ENCODE assay signal across 7 mouse cellular contexts in genomic region chr9:20385343-20385703, GRCm38 (mm10). TPM values are rescaled to one million over a fixed set of nuclear protein-coding genes. Genes with fewer than 3 reads are reported as not detected.
DNase-seq lines count a peak whose midpoint lies in the region; ATAC-seq and TF ChIP-seq lines count a peak whose summit lies in the region.

No protein-coding gene starts in this region.

- no peaks in the 10 kb centered on the region; the same call in 1 of the 2 replicates for H3K4me1 ChIP-seq in lung, postnatal 0 days (ENCODE audit: insufficient read depth, low read depth, low read length)
- peaks cover 11% of the 10 kb centered on the region for H3K4me1 ChIP-seq in forebrain, embryonic 10.5 days
- peaks cover 7% of the 10 kb centered on the region; the same call in 1 of the 2 replicates for H3K4me1 ChIP-seq in limb, embryonic 15.5 days
- no peaks in the 10 kb centered on the region for H3K4me1 ChIP-seq in stomach, embryonic 15.5 days

- whole genome bisulfite sequencing in lung, postnatal 0 days, result 9% methylated on average over 16 of the region's 16 CpGs
- WGBS in forebrain, embryonic 10.5 days, result 23% methylated on average over 16 of the region's 16 CpGs
- 15% methylated on average over 16 of the region's 16 CpGs for WGBS in limb, embryonic 15.5 days
- 15% methylated on average over 16 of the region's 16 CpGs for WGBS in stomach, embryonic 15.5 days

- peak overlapping the region; percentile 47 for H3K9ac ChIP-seq in lung, postnatal 0 days (replicated peaks; ENCODE audit: low read depth)
- H3K9ac ChIP-seq in limb, embryonic 15.5 days, result peak overlapping the region; percentile 43
- peak overlapping the region; percentile 49; the same call in 1 of the 2 replicates for H3K9ac ChIP-seq in stomach, embryonic 15.5 days

- TF ChIP-seq EP300 in lung, postnatal 0 days (IDR thresholded peaks at IDR 0.05), result no peak

- H3K4me3 ChIP-seq in lung, postnatal 0 days (ENCODE audit: low read depth, low read length), result peak overlapping the region; percentile 69
- H3K4me3 ChIP-seq in forebrain, embryonic 10.5 days, result peak overlapping the region; percentile 65
- H3K4me3 ChIP-seq in limb, embryonic 15.5 days, result peak overlapping the region; percentile 65
- H3K4me3 ChIP-seq in stomach, embryonic 15.5 days (replicated peaks), result peak overlapping the region; percentile 53

- no peak for DNase-seq in lung, postnatal 0 days (ENCODE audit: low spot score)
- DNase-seq in lung, postnatal 36 days, result no peak
- DNase-seq in forebrain, embryonic 10.5 days (ENCODE audit: extremely low spot score, low spot score), result no peak
- DNase-seq in adrenal gland, adult 18-20 months (ENCODE audit: low spot score in 2 of 2), result no peak

- H3K36me3 ChIP-seq in lung, postnatal 0 days (ENCODE audit: insufficient read depth, low read length), result no peaks in the 10 kb centered on the region
- no peaks in the 10 kb centered on the region for H3K36me3 ChIP-seq in forebrain, embryonic 10.5 days (replicated peaks)
- no peaks in the 10 kb centered on the region for H3K36me3 ChIP-seq in limb, embryonic 15.5 days
- H3K36me3 ChIP-seq in stomach, embryonic 15.5 days, result no peaks in the 10 kb centered on the region

- peaks cover 3% of the 10 kb centered on the region; the same call in 1 of the 2 replicates for H3K9me3 ChIP-seq in lung, postnatal 0 days (ENCODE audit: low read length)
- H3K9me3 ChIP-seq in forebrain, embryonic 10.5 days, result peaks cover 28% of the 10 kb centered on the region
- no peaks in the 10 kb centered on the region for H3K9me3 ChIP-seq in limb, embryonic 15.5 days
- H3K9me3 ChIP-seq in stomach, embryonic 15.5 days, result no peaks in the 10 kb centered on the region

- peak overlapping the region; percentile 11 for H3K27ac ChIP-seq in lung, postnatal 0 days (ENCODE audit: low read length)
- H3K27ac ChIP-seq in forebrain, embryonic 10.5 days, result peak overlapping the region; percentile 86
- peak overlapping the region; percentile 79 for H3K27ac ChIP-seq in limb, embryonic 15.5 days
- peak overlapping the region; percentile 48; the same call in 1 of the 2 replicates for H3K27ac ChIP-seq in stomach, embryonic 15.5 days

- no peaks in the 10 kb centered on the region for H3K27me3 ChIP-seq in lung, postnatal 0 days (replicated peaks; ENCODE audit: insufficient read depth, low read length)
- no peaks in the 10 kb centered on the region for H3K27me3 ChIP-seq in forebrain, embryonic 10.5 days (ENCODE audit: poor library complexity, severe bottlenecking)
- no peaks in the 10 kb centered on the region for H3K27me3 ChIP-seq in limb, embryonic 15.5 days
- no peaks in the 10 kb centered on the region for H3K27me3 ChIP-seq in stomach, embryonic 15.5 days (replicated peaks)

- TF ChIP-seq CTCF in lung, postnatal 0 days (IDR thresholded peaks at IDR 0.05), result no peak

- peak; percentile 62 for ATAC-seq in lung, postnatal 0 days
- ATAC-seq in limb, embryonic 15.5 days (ENCODE audit: insufficient number of reproducible peaks, low FRiP score, low TSS enrichment, low read depth), result peak; percentile 16; the same call in 1 of the 2 replicates
- ATAC-seq in stomach, embryonic 15.5 days (ENCODE audit: insufficient read depth, low FRiP score, low read depth), result peak; percentile 54; the same call in 1 of the 2 replicates
- no peak; the same call in 1 of the 2 replicates for ATAC-seq in monocyte, adult 5-6 weeks (replicated peaks; ENCODE audit: insufficient number of reproducible peaks, low FRiP score, low TSS enrichment, poor library complexity, severe bottlenecking)

- H3K4me2 ChIP-seq in lung, postnatal 0 days (replicated peaks; ENCODE audit: low read depth, low read length), result peak overlapping the region; percentile 72
- peak overlapping the region; percentile 54 for H3K4me2 ChIP-seq in limb, embryonic 15.5 days
- peak overlapping the region; percentile 87 for H3K4me2 ChIP-seq in stomach, embryonic 15.5 days

RNA-seq across cellular contexts. Expression of gene Zfp560, which starts 0.3 kb away (rescaled TPM):
- 40.1 and 47.3 TPM in 2 replicates for polyA plus RNA-seq in lung, postnatal 0 days (2015; fragmentation: Nextera tagmentation; extraction: Ambion mirVana)
- 27.7 and 30.6 TPM in 2 replicates for polyA plus RNA-seq in forebrain, embryonic 10.5 days (2016; fragmentation: Nextera tagmentation; extraction: Ambion mirVana)
- 26.2 and 31.8 TPM in 2 replicates for polyA plus RNA-seq in limb, embryonic 15.5 days (2015; fragmentation: Nextera tagmentation; extraction: Ambion mirVana)
- polyA plus RNA-seq in stomach, embryonic 15.5 days (2015; fragmentation: Nextera tagmentation; extraction: Ambion mirVana), result 30.5 and 33.9 TPM in 2 replicates
- total RNA-seq in monocyte, adult 5-6 weeks (2017), result 5.3 to 23.0 TPM (median 13.5 TPM) in 3 replicates
- 1 to 10 TPM; 5.5 to 8.9 TPM for total RNA-seq in adrenal gland, adult 18-20 months (2021)

RNA-seq across cellular contexts. Expression of gene Olfr18, which starts 49.4 kb away (rescaled TPM):
- not detected in 2 replicates for polyA plus RNA-seq in lung, postnatal 0 days (2015; fragmentation: Nextera tagmentation; extraction: Ambion mirVana)
- not detected in 2 replicates for polyA plus RNA-seq in forebrain, embryonic 10.5 days (2016; fragmentation: Nextera tagmentation; extraction: Ambion mirVana)
- polyA plus RNA-seq in limb, embryonic 15.5 days (2015; fragmentation: Nextera tagmentation; extraction: Ambion mirVana), result not detected in 2 replicates
- polyA plus RNA-seq in stomach, embryonic 15.5 days (2015; fragmentation: Nextera tagmentation; extraction: Ambion mirVana), result 0.08 TPM in 1 of 2 replicates, not detected in the other
- total RNA-seq in monocyte, adult 5-6 weeks (2017), result not detected in 3 replicates
- total RNA-seq in adrenal gland, adult 18-20 months (2021), result not detected

Comparison
In these comparisons a context has a peak if more than half of its experiments do, and no peak if none do; other contexts are left out.
1. H3K27ac ChIP-seq: peak in every context shown above with its lines; median percentile 86 in forebrain, embryonic 10.5 days; 79 in limb, embryonic 15.5 days; 48 in stomach, embryonic 15.5 days; 11 in lung, postnatal 0 days.